Mouse (Mus musculus): ENCODE measurements around the gene Npdc1. TPM values are rescaled to one million over a fixed set of nuclear protein-coding genes. Genes with fewer than 3 reads are reported as not detected.
"Not testable (repeated sequence)": the region's sequence is repeated elsewhere in the genome, so short reads cannot be mapped to it uniquely, and the experiment has no call there.

Npdc1 gene
- total and polyA plus RNA-seq, 3 experiments: 128 to 775 (median 145) TPM

GRCm38 (mm10) chr2:25395721-25396596 lies 3.2 kb upstream of the Npdc1 start, which contains the start of gene Entpd2:
TSS of gene Entpd2 (plus strand) at chr2:25395874.
- DNase-seq: peak; percentile 35

- no peak for DNase-seq
Observed at GRCm38 (mm10) chr2:25396597-25396983, 2.6 kb upstream of the Npdc1 start.

DNA sequence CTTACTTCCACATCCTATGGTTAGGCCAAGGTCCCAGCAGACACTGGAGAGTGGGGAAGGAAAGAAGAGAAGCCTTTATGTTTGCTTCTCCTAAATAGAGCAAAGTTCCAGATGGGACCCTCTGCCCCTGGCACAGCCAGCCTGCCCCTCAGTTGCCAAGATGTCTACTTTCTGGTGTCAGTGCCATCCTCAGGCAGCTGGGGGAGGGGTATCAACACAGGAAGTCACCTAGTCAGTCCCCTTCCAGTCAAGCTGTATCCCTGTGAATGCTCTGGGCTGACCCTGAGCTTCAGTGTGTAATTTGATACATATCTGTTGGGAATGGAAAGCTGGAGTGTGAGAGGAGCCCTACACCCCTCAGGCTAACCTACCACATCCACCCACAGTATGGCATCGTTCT lies 2.1 kb upstream of the Npdc1 start:
- no peak for DNase-seq

GRCm38 (mm10) chr2:25398065-25398464 lies 1.1 kb upstream of the Npdc1 start:
- DNase-seq: no peak

DNA sequence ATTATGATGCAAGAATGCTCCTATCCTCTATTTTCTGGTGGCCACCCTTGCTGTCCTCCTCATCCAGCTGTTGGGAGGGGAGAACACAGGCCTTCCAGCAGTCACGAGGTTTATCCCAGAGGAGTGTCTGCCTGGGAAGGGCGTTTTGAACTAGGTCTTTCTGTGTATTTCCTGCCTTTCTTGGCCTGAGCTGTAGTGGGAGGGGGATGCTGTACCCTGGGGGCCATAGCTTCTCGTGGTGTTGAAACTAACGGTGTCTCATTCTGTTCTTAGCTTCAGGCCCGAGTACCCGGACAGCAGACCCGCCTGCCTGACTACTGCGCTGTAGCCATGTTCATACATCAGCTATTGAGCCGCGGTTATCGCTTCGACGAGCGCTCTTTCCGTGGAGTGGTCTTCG lies 1.1 kb downstream of the Npdc1 start:
- no peak for DNase-seq

DNA sequence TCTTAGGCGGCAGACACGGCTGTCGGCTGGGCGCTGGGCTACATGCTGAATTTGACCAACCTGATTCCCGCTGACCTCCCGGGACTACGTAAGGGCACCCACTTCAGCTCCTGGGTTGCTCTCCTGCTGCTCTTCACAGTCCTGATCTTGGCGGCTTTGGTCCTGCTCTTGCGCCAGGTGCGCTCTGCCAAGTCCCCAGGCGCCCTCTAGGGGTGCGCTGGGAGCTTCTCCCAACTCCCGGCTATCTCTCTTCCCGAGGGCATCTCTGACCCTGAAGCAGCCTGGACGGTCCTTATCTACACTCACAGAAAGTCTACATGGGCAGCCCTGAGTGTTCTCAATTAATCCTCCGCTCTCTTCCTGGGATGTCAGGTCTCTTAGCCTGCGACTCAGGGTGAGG lies 1.6 kb downstream of the Npdc1 start:
- DNase-seq: peak; percentile 79

DNA sequence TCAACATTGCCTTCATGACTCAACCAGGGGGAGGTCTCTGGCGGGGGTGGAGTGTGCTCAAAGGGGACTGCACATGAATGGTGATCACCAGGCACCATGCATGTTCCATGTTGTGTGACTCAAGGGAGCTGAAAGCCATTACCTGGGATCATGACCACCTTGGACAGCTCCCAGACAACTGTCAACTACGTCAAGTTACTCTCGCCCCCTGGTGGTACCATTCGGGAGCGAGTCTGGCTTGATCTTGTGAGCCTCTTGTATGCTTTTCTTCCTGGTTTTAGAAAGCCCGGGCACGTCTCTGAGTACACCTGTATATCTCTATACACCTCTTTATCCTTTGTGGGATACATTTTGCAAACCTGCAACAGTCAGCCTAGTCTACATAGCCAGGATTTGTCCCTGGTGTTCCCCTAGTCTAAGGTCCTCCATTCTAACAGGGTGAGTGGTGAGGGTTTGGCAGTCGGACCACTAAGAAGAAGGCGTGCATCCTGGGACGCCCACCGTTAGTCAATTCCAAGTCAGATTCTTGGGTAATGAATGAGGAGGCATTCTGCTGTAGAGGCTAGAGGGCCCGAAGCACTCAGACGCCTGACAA lies 3.3 kb downstream of the Npdc1 start:
- DNase-seq: peak; percentile 62

DNA sequence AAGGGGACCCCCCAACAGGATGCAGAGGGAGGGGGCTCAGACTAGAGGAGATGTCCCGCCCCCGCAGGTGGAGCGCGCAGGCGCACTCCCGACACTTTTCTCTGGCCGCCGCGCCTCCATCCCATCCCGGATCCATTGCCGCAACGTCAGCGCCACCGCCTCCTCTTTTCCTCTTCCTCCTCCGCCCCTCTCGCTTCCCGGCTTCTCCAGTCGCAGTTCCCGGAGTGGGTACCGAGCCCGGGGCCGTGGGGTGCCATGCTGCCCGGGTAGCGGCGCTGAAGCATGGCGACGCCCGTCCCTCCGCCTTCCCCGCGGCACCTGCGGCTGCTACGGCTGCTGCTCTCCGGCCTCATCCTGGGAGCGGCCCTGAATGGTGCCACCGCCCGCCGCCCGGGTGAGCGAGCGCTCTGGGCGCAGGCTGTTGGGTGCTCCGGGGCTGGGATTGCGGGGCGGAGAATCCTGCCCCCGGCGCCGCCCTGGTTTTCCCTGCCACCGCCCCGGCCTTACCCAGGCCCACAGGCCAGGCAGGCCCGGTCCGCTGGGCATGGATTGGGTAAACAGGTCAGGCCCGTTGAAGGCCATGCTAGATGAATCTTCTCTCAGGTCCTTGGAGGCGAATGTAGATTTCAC lies 3.9 kb downstream of the Npdc1 start:
- peak; percentile 87 for DNase-seq

DNA sequence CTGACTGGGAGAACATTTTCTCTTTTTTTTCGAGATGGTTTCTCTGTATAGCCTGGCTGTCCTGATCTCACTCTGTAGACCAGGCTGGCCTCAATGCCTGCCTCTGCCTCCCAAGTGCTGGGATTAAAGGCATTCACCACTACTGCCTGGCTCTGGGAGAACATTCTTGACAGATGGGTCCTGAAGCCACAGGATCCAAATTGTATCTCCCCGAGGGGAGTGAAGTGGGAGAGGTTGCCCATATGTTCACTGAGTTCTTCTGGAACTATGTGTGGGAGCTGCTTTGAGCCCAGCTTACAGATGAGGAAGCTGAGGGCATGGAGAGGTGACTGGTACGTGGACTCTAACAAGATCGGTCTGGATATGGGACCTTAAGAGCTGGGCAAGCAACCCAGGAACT lies 4.8 kb downstream of the Npdc1 start:
- DNase-seq: no peak

DNA sequence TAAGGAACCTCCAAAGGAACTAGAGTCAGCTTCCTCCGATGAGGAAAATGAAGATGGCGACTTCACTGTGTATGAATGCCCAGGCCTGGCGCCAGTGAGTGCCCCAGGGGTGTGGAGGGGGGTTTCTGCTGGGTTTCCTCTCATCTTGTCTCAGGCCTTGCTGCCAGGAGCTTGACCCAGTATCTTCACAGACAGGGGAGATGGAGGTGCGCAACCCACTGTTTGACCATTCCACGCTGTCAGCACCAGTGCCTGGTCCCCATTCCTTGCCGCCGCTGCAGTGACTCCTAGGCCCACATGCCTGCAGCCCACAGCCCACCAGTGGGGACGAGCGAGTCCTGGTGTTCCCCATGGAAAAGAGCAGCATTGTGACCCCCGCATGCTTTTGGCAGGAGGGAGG lies 9.8 kb downstream of the Npdc1 start:
- DNase-seq: no peak

DNA sequence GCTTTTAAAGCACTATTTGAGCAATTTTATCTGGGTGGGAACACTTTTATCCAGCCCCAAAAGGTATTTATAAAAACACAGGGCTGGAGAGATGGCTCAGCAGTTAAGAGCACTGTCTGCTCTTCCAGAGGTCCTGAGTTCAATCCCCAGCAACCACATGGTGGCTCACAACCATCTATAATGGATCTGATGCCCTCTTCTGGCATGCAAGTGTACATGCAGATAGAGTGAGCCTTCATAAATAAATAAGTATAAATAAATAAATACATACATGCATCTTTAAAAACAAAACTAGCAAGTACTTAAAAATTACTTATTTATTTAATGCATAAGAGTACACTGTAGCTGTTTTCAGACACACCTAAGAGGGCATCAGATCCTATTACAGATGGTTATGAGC lies 14.3 kb downstream of the Npdc1 start:
- DNase-seq: not testable (repeated sequence)

GRCm38 (mm10) chr2:25417426-25417825 lies 18.3 kb downstream of the Npdc1 start:
- DNase-seq: peak; percentile 27

GRCm38 (mm10) chr2:25421896-25422295 lies 22.7 kb downstream of the Npdc1 start:
- peak; percentile 49 for DNase-seq

GRCm38 (mm10) chr2:25422587-25423410 lies 23.6 kb downstream of the Npdc1 start, which contains the start of gene Fut7:
TSS of gene Fut7 (plus strand) at chr2:25423267.
- no peak for DNase-seq

DNA sequence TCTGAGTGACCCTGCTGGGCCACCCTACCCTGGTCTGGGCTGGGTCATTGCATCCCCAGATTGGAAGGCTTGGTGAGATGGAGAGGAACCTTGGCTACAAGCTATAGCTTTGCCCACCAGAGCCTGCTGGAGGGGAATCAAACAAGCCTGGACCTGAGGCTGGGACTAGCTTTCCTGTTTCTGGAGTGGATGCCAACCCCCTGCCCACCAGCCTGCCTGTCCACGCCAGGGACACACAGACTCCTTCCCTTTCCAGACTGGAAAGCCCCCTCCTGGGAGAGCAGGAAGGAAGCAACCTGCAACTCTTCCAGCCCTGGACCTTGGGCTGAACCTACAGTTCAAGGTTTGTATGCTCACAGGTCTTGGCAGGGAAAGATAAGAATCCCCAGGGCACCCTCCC lies 24.5 kb downstream of the Npdc1 start:
- no peak for DNase-seq

DNA sequence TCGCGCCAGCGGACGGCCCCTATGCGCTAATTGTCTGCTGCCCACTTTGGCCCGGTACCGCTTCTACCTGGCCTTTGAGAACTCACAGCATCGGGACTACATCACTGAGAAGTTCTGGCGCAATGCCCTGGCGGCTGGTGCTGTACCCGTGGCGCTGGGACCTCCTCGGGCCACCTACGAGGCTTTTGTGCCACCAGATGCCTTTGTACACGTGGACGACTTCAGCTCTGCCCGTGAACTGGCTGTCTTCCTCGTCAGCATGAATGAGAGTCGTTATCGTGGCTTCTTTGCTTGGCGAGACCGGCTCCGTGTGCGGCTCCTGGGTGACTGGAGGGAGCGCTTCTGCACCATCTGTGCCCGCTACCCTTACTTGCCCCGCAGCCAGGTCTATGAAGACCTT lies 26.3 kb downstream of the Npdc1 start:
- no peak for DNase-seq

- peak; percentile 59 for DNase-seq
Observed at GRCm38 (mm10) chr2:25426721-25427191, 27.6 kb downstream of the Npdc1 start.

- DNase-seq: no peak
Observed at GRCm38 (mm10) chr2:25427256-25427655, 28.1 kb downstream of the Npdc1 start.

DNA sequence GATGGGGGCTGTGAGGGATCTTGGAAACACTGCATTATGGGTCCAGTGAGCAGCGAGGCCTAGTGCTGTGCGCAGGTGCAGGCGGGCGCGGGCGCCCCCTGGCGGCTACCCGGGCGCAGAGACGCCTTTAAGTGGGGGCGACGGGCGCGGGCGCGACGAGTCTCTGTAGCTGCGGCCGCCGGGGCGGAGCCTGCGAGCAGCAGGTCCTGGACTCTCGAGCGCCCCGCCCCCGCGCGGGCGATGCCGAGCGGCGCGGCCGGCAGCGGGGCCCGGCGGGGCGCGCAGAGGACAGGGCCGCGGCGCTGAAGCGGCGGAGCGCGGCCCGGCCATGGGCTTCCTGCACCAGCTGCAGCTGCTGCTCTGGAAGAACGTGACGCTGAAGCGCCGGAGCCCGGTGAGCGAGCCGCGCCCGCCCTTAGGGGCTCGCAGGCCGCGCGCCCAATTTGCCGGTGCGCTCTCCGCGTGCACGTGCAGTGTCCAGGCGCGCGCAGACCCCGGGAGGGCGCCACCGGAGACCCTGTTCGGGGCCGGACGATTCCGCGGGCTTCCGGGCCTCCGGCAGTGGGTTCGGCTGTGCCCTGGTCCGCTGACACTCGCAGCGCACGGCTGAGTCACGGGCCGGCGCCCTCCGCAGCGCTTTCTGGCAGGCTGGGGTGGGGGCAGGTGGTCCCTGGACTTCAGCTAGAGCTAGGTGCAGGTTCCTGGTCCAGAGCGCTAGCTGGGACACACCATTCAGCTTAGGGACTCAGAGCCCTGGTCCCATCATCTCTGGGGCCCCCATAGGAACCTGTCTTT lies 29.5 kb downstream of the Npdc1 start, which contains the start of gene Abca2:
Gene Abca2, plus strand, starts transcription at position 262 of the 795 bp plus-strand sequence.
- peak; percentile 96 for DNase-seq

GRCm38 (mm10) chr2:25429435-25430180 lies 30.5 kb downstream of the Npdc1 start:
- DNase-seq: no peak

Measured in adrenal gland, adult 2 months (tissue).